Mouse (Mus musculus) liver, embryonic 12.5 days (tissue): ENCODE measurements at regions not wholly inside any gene's neighbourhood (a gene's known extent, or its start where the extent isn't known, plus 50 kb on each side); places are given as distances from the start of the nearest gene placed in this dataset.
"Not testable (repeated sequence)": the region's sequence is repeated elsewhere in the genome, so short reads cannot be mapped to it uniquely, and the experiment has no call there.

Experiments used
- ATAC-seq: fragments of 200-750 bp; cut with Nextera tagmentation; 2 replicates; pipeline ENCODE4 v1.8.0; 2017; ENCODE audit warnings: moderate number of reproducible peaks, mild to moderate bottlenecking, moderate library complexity
- H3K27ac ChIP-seq: fragments of 300-500 bp; sonication (generic); 2 replicates; pipeline ENCODE4 v1.5.1; 2016; ENCODE audit warnings: mild to moderate bottlenecking
- H3K27me3 ChIP-seq: fragments of 300-500 bp; sonication (generic); replicated peaks from 2 replicates; pipeline ENCODE4 v1.6.1; 2016; ENCODE audit warnings: mild to moderate bottlenecking, moderate library complexity
- H3K36me3 ChIP-seq: fragments of 300-500 bp; sonication (generic); 2 replicates; pipeline ENCODE4 v1.6.1; 2016; ENCODE audit warnings: mild to moderate bottlenecking, moderate library complexity
- H3K4me1 ChIP-seq: fragments of 300-500 bp; sonication (generic); 2 replicates; pipeline ENCODE4 v1.6.1; 2016
- H3K4me2 ChIP-seq: fragments of 300-500 bp; sonication (generic); 2 replicates; pipeline ENCODE4 v1.6.1; 2016; ENCODE audit warnings: mild to moderate bottlenecking, moderate library complexity
- H3K4me3 ChIP-seq: fragments of 300-500 bp; sonication (generic); 2 replicates; pipeline ENCODE4 v1.5.1; 2016; ENCODE audit warnings: mild to moderate bottlenecking, moderate library complexity
- H3K9ac ChIP-seq: fragments of 300-500 bp; sonication (generic); 2 replicates; pipeline ENCODE4 v1.6.1; 2016; ENCODE audit warnings: mild to moderate bottlenecking, moderate library complexity
- H3K9me3 ChIP-seq: fragments of 300-500 bp; sonication (generic); replicated peaks from 2 replicates; pipeline ENCODE4 v1.6.1; 2016; ENCODE audit warnings: mild to moderate bottlenecking, moderate library complexity
- WGBS: fragments of 180-500 bp; shearing (Covaris S2); methylation state at CpG from one replicate; pipeline ENCODE4 v1.1.7; 2016; ENCODE audit not compliant: insufficient replicate concordance; 5-methylcytosine and 5-hydroxymethylcytosine counted together

DNA sequence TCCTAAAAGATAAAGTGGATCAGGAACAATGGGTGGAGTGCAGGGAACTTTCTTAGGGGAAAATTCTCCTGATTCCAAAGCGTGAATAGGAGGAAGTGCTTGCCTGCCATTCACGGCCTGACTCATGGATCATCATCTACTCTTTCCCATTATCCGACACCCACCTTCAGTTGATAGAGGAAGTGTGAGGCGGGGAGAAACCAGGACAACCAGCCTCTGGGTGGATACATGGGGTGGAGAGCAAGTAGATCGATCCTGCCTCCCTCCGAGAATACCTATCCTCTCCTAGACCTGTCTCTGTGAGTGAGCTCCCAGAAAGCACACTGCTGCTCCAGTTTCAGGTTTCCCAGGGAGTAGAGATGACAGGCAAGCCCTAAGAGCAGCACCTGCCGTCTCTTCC is 79.8 kb upstream of the Adgrl2 start:
- no peaks in the 10 kb centered on the region for H3K4me1 ChIP-seq
- no peaks in the 10 kb centered on the region for H3K36me3 ChIP-seq
- no peak overlapping the region for H3K4me2 ChIP-seq
- WGBS: 35% methylated on average over 7 of the region's 7 CpGs
- no peaks in the 10 kb centered on the region for H3K9me3 ChIP-seq
- no peak overlapping the region for H3K4me3 ChIP-seq
- no peaks in the 10 kb centered on the region for H3K27me3 ChIP-seq
- no peak overlapping the region for H3K27ac ChIP-seq
- H3K9ac ChIP-seq: no peak overlapping the region
- no peak for ATAC-seq

DNA sequence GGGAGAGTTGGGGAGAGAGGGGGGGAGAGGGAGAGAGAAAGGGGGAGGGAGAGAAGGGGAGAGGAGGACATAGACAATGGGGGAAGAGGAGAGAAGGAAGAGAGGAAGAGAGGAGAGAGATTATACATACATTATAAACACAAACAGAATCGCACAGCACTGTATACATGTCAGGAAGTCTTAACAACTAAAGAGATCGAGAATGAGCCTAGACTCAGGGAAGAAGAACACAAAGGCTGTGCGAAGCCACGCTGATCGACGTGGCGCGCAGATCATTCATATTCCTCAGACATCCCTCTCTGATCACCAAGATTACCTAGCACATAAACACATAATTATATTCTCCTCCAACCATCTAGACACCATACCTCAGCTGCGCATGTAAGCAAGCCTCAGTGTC is 79.1 kb upstream of the Adgrl2 start:
- no peak overlapping the region for H3K4me3 ChIP-seq
- no peak for ATAC-seq
- WGBS: 72% methylated on average over 9 of the region's 9 CpGs
- H3K27ac ChIP-seq: no peak overlapping the region
- no peaks in the 10 kb centered on the region for H3K9me3 ChIP-seq
- H3K36me3 ChIP-seq: no peaks in the 10 kb centered on the region
- no peak overlapping the region for H3K9ac ChIP-seq
- H3K4me2 ChIP-seq: no peak overlapping the region
- no peaks in the 10 kb centered on the region for H3K27me3 ChIP-seq
- no peaks in the 10 kb centered on the region for H3K4me1 ChIP-seq

DNA sequence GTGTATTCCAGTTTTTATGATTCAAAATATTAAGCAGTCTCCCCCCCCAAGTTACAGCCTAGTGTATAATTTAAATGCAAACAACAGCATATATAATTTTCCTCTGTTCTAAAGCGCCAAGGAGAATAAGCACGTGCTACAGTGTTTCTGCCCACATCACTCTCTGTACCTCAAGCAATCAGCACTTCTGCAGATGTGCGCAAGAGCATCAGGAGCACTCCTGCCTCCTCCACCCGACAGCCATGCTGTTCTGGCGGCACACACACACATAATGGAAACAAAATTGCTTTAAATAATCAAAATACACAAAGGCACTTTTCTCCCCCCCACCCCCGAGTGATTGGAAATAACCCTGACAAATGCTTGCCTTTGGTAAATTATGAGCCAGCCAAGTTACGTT is 78.5 kb upstream of the Adgrl2 start:
- no peaks in the 10 kb centered on the region for H3K36me3 ChIP-seq
- no peaks in the 10 kb centered on the region for H3K4me1 ChIP-seq
- WGBS: 71% methylated on average over 7 of the region's 7 CpGs
- ATAC-seq: no peak
- H3K4me2 ChIP-seq: no peak overlapping the region
- H3K9ac ChIP-seq: no peak overlapping the region
- H3K9me3 ChIP-seq: no peaks in the 10 kb centered on the region
- H3K4me3 ChIP-seq: no peak overlapping the region
- no peaks in the 10 kb centered on the region for H3K27me3 ChIP-seq
- no peak overlapping the region for H3K27ac ChIP-seq

DNA sequence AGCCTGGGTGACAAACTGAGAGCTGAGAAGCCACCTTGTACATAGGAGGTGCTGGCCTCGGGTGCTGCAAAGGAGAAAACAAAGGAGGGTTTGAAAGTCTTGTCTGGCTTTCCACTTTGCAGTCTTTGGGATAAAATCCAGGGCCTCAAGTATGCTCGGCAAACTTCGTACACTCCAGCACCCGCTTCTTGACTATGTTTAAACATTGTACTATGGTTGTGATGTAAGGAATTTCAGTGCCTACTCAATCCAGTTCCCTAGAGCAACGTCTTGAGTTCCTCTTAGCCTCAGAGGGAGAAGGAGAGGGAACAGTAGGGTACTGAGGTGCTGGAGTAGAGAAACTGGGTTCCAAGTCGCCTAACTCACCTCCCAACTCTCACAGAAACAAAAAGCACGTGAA is 77.4 kb upstream of the Adgrl2 start:
- no peak overlapping the region for H3K9ac ChIP-seq
- 63% methylated on average over 7 of the region's 7 CpGs for WGBS
- no peaks in the 10 kb centered on the region for H3K27me3 ChIP-seq
- H3K27ac ChIP-seq: no peak overlapping the region
- H3K4me2 ChIP-seq: no peak overlapping the region
- no peaks in the 10 kb centered on the region for H3K4me1 ChIP-seq
- no peak overlapping the region for H3K4me3 ChIP-seq
- no peaks in the 10 kb centered on the region for H3K36me3 ChIP-seq
- ATAC-seq: no peak
- H3K9me3 ChIP-seq: no peaks in the 10 kb centered on the region

DNA sequence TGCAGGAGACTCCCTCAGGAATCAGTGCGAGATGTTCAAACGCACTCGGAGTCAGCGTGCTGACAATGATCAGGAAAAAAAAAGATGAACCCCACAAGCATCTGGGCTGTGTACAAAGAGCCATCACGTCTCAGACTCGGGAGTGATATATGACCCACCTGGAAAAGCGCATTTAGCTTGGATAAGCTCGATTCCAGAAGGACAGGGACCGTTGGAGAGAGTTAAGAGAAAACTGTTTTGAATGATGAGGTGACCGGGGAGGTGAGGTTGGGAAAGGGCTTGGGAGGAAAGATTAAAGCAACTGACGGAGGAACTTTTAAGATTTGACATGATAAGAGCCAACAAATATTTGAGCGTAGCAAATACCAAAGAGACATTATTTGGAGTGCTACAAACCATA is 64.7 kb upstream of the Adgrl2 start:
- H3K4me1 ChIP-seq: no peaks in the 10 kb centered on the region
- H3K27ac ChIP-seq: no peak overlapping the region
- no peaks in the 10 kb centered on the region for H3K27me3 ChIP-seq
- no peaks in the 10 kb centered on the region for H3K9me3 ChIP-seq
- H3K4me3 ChIP-seq: no peak overlapping the region
- no peak for ATAC-seq
- H3K36me3 ChIP-seq: no peaks in the 10 kb centered on the region
- no peak overlapping the region for H3K9ac ChIP-seq
- H3K4me2 ChIP-seq: no peak overlapping the region
- WGBS: 56% methylated on average over 12 of the region's 12 CpGs

DNA sequence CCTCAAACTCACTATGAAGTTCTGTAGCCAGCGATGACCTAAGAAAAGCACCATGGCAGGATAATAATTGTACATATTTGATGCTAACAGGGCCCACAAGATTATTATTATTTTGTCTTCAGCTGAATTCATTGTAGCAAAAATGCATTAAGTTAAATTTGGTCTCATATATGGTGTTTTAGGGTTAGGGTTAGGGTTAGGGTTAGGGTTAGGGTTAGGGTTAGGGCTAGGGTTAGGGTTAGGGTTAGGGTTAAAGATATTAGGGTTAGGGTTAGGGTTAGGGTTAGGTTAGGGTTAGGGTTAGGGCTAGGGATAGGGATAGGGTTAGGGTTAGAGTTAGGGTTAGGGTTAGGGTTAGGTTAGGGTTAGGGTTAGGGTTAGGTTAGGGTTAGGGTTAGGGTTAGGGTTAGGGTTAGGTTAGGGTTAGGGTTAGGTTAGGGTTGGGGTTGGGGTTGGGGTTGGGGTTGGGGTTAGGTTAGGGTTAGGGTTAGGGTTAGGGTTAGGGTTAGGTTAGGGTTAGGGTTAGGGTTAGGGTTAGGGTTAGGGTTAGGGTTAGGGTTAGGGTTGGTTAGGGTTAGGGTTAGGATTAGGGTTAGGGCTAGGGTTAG is 62.0 kb upstream of the Adgrl2 start:
- WGBS: 85% methylated on average over 1 of the region's 1 CpGs
- not testable (repeated sequence) for H3K4me1 ChIP-seq, ATAC-seq, H3K4me2 ChIP-seq, H3K9ac ChIP-seq, H3K27ac ChIP-seq, H3K36me3 ChIP-seq, H3K9me3 ChIP-seq, H3K27me3 ChIP-seq, H3K4me3 ChIP-seq

DNA sequence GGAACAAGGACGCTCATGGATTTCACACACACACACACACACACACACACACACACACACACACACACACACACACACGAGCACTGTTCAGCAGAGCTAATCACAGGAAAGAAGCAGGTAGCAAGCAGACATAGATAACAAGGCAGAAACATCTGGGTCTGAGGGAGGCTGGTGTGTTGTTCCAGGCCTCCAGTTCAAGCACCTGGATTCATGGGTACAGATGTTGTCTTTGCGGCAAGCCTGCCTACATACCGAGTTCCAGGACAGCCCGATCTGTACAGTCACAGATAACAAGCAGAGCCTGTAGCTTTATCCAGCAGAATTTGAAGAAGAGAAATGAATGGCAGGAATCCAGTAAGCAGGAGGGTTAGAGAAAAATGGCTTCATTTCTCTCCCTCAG is 55.0 kb upstream of the Adgrl2 start:
- H3K4me1 ChIP-seq: no peaks in the 10 kb centered on the region
- no peak for ATAC-seq
- no peak overlapping the region for H3K4me3 ChIP-seq
- 61% methylated on average over 5 of the region's 5 CpGs for WGBS
- no peaks in the 10 kb centered on the region for H3K36me3 ChIP-seq
- no peaks in the 10 kb centered on the region for H3K9me3 ChIP-seq
- no peak overlapping the region for H3K9ac ChIP-seq
- no peak overlapping the region for H3K27ac ChIP-seq
- H3K4me2 ChIP-seq: no peak overlapping the region
- no peaks in the 10 kb centered on the region for H3K27me3 ChIP-seq

DNA sequence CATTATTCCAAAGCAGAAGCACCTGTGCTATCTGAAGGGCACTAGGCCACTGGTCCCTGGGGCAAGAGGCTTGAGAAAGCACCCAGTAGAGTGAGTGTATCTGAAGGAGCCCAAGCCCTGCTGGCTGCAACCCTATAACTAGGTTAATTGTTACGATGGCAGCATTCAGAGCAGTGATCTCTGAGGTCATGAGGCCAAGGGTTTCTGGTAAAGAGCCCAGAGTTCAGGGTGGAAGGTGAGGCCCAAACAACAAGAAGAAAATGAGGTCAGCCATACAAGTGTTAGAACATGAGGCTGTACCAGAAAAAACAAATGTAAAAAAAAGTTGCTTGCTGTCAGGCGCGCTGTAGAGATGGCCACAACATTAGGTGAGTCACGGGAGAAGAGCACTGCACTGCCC is 53.5 kb upstream of the Adgrl2 start:
- no peak overlapping the region for H3K4me2 ChIP-seq
- no peak overlapping the region for H3K4me3 ChIP-seq
- ATAC-seq: no peak
- no peaks in the 10 kb centered on the region for H3K4me1 ChIP-seq
- H3K9ac ChIP-seq: no peak overlapping the region
- H3K36me3 ChIP-seq: no peaks in the 10 kb centered on the region
- no peaks in the 10 kb centered on the region for H3K27me3 ChIP-seq
- no peak overlapping the region for H3K27ac ChIP-seq
- 83% methylated on average over 4 of the region's 4 CpGs for WGBS
- H3K9me3 ChIP-seq: no peaks in the 10 kb centered on the region

DNA sequence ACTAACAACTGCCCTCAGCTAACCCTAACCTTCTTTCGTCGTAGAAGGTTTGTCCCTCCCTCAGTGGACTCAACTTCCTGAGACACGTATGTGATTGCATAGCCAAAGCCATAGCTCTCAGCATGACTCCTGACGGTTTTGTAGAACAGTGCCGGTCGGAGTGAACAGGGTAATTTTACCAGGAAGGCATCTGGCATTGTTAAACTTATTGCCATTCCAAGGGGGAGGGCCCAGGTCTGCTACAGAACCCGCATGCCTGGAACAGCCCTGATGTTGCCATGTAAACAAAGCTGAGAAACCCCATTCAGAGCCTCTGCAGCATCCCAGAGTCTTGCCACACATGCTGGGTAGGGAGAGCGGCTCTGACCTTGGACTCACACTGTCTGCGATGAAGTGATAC is 52.2 kb upstream of the Adgrl2 start:
- no peak overlapping the region for H3K9ac ChIP-seq
- no peaks in the 10 kb centered on the region for H3K27me3 ChIP-seq
- no peak for ATAC-seq
- H3K36me3 ChIP-seq: no peaks in the 10 kb centered on the region
- no peaks in the 10 kb centered on the region for H3K9me3 ChIP-seq
- no peak overlapping the region for H3K27ac ChIP-seq
- H3K4me2 ChIP-seq: no peak overlapping the region
- no peak overlapping the region for H3K4me3 ChIP-seq
- WGBS: 66% methylated on average over 9 of the region's 9 CpGs
- H3K4me1 ChIP-seq: no peaks in the 10 kb centered on the region

DNA sequence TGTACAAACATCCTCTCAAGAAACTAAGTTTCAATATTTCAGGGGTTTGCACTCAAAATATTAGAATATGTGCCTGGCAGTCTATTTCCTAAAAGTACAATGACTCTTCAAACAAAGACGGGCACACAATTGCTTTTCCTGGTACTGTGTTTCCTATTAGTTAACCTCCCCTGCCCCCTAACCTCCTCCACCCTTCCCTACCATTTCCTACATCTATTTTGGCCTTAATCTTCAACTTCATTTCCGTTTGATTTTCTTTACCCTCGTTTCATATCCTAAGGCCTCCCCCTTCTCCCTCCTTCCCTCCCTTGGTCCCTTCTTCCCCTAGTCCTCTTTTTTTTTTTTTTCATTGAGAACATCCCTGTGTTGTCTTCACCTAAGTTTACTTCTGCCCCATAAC is 50.8 kb upstream of the Adgrl2 start:
- no peaks in the 10 kb centered on the region for H3K9me3 ChIP-seq
- no peaks in the 10 kb centered on the region for H3K36me3 ChIP-seq
- no peaks in the 10 kb centered on the region for H3K27me3 ChIP-seq
- H3K9ac ChIP-seq: no peak overlapping the region
- no peak for ATAC-seq
- H3K4me2 ChIP-seq: no peak overlapping the region
- H3K27ac ChIP-seq: no peak overlapping the region
- H3K4me1 ChIP-seq: no peaks in the 10 kb centered on the region
- WGBS: 35% methylated on average over 3 of the region's 3 CpGs
- no peak overlapping the region for H3K4me3 ChIP-seq
